Mouse (Mus musculus) spleen, adult 2 months (tissue): ENCODE data around the gene Hsd17b14.

Source experiments
- CTCF ChIP-seq: fragments of 200-500 bp; IDR thresholded peaks from 2 replicates; pipeline ENCODE4 v1.5.1; 2011; ENCODE audit warnings: mild to moderate bottlenecking, inconsistent platforms; ENCODE audit not compliant: insufficient read depth, insufficient read length, insufficient replicate concordance; ENCODE audit errors: extremely low read depth
- POLR2A ChIP-seq: fragments of 200-500 bp; IDR thresholded peaks from 2 replicates; pipeline ENCODE4 v1.6.1; 2011; ENCODE audit warnings: low read depth, low read length, inconsistent platforms

DNA sequence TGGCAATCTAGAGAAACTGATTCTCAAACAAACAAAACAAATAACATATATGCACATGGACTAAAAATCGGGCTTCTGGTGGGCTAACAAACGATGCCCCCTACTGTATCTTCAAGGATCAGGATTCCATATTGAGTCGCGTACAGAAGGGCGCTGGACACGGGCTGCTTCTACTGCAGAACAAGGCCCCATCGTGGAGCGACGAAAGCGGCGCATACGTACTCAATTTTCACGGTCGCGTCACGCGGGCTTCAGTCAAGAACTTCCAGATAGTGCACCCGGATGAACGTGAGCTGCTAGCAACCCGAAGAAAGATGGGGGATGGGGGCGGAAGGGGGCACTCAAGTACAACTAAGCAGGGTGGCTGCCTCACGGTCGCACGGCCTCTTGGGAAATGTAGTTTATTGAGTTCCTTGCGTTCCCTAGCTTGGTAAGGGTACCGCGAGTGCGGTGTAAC, 32.9 kb upstream of the Hsd17b14 start:
- TF ChIP-seq CTCF (no peak), POLR2A (peak; percentile 14)
